Mouse (Mus musculus) left cerebral cortex, adult 18-20 months (tissue): ENCODE measurements around the gene Lsm14b. TPM values are rescaled to one million over a fixed set of nuclear protein-coding genes. Genes with fewer than 3 reads are reported as not detected.

ENCODE experiments used
- DNase-seq, 2 experiments: peaks; one replicate each; pipeline ENCODE4 v3.0.0; 2021 to 2022; ENCODE audit warnings: low spot score in 2 of 2, mixed read lengths in 1 of 2
- total RNA-seq, 2 experiments: library from RNA; stranded (reverse); gene quantifications; 2 replicates each; pipeline ENCODE4 v1.2.3; 2021

Gene Lsm14b
- total RNA-seq, 2 experiments from 2014 or later: 104 to 106 TPM

GRCm38 (mm10) chr2:180051986-180052733 is 27.4 kb downstream of the Lsm14b start:
- DNase-seq: no peak

- no peak for DNase-seq
Measured at GRCm38 (mm10) chr2:180053001-180053400, 28.2 kb downstream of the Lsm14b start.

GRCm38 (mm10) chr2:180063338-180064131 is 38.7 kb downstream of the Lsm14b start:
- DNase-seq: no peak

- no peak for DNase-seq
Measured at GRCm38 (mm10) chr2:180069770-180070480, 45.1 kb downstream of the Lsm14b start.

- peak; percentile 97 to 98 for DNase-seq
Measured at GRCm38 (mm10) chr2:180070481-180071453, 46.0 kb downstream of the Lsm14b start, which contains the start of gene Mtg2. Gene Mtg2, plus strand, starts transcription at chr2:180070588.

GRCm38 (mm10) chr2:180071671-180072070 is 46.9 kb downstream of the Lsm14b start:
- no peak for DNase-seq

- DNase-seq: no peak
Measured at GRCm38 (mm10) chr2:180072886-180073285, 48.1 kb downstream of the Lsm14b start.

- DNase-seq: no peak
Measured at GRCm38 (mm10) chr2:180077622-180078021, 52.8 kb downstream of the Lsm14b start.

GRCm38 (mm10) chr2:180080680-180081079 is 55.9 kb downstream of the Lsm14b start:
- no peak for DNase-seq

- DNase-seq: no peak
Measured at GRCm38 (mm10) chr2:180083063-180083462, 58.3 kb downstream of the Lsm14b start.

GRCm38 (mm10) chr2:180084565-180084964 is 59.8 kb downstream of the Lsm14b start:
- DNase-seq: no peak

Other genes with a start within 250 kb of the Lsm14b start
- gene Taf4, start 48.3 kb upstream of the Lsm14b start, total RNA-seq: 10 to 100 TPM; 20.5 to 21.6 TPM
- 100 to 1,000 TPM; 169 to 172 TPM for gene Psma7, start 17.4 kb downstream of the Lsm14b start, total RNA-seq
- 10 to 100 TPM; 40.2 to 41.9 TPM for gene Ss18l1, start 17.5 kb downstream of the Lsm14b start, total RNA-seq
- 10 to 100 TPM; 13.7 to 17.5 TPM for gene Mtg2, start 45.6 kb downstream of the Lsm14b start, total RNA-seq
- gene Hrh3, start 79.5 kb downstream of the Lsm14b start, total RNA-seq: 100 to 1,000 TPM in 1 of 2 experiments, 10 to 100 TPM in 1; 87.6 to 114 TPM
- 10 to 100 TPM; 49.1 to 54.1 TPM for gene Osbpl2, start 94.3 kb downstream of the Lsm14b start, total RNA-seq
- 100 to 1,000 TPM; 106 to 111 TPM for gene Adrm1, start 146.5 kb downstream of the Lsm14b start, total RNA-seq
- gene Lama5, start 200.9 kb downstream of the Lsm14b start, total RNA-seq: 10 to 100 TPM in 1 of 2 experiments, 1 to 10 TPM in 1; 8.2 to 11.2 TPM
- 100 to 1,000 TPM; 728 to 804 TPM for gene Rps21, start 232.4 kb downstream of the Lsm14b start, total RNA-seq
- 10 to 100 TPM; 30.5 to 33.7 TPM for gene Cables2, start 248.5 kb downstream of the Lsm14b start, total RNA-seq